Mouse (Mus musculus) testis, adult 2 months (tissue): ENCODE data around the gene Pelo. TPM values are rescaled to one million over a fixed set of nuclear protein-coding genes. Genes with fewer than 3 reads are reported as not detected.
A peak's percentile ranks its signal among the peaks of the same experiment; 100 is the strongest.

Experiments
- H3K27ac ChIP-seq: fragments of 200-500 bp; 2 replicates; pipeline ENCODE4 v1.5.1; 2012; ENCODE audit warnings: low read depth, low read length; ENCODE audit not compliant: control insufficient read depth, insufficient read depth
- H3K27me3 ChIP-seq: fragments of 200-500 bp; 2 replicates; pipeline ENCODE4 v1.6.1; 2012; ENCODE audit warnings: mild to moderate bottlenecking, low read length, moderate library complexity; ENCODE audit not compliant: control insufficient read depth, insufficient read depth
- H3K36me3 ChIP-seq: fragments of 200-500 bp; 2 replicates; pipeline ENCODE4 v1.6.1; 2012; ENCODE audit warnings: mild to moderate bottlenecking, low read length; ENCODE audit not compliant: control insufficient read depth, insufficient read depth
- H3K4me1 ChIP-seq: fragments of 200-500 bp; 2 replicates; pipeline ENCODE4 v1.6.1; 2012; ENCODE audit warnings: low read length; ENCODE audit not compliant: control insufficient read depth, insufficient read depth
- H3K4me3 ChIP-seq: fragments of 200-500 bp; 2 replicates; pipeline ENCODE4 v1.5.1; 2012; ENCODE audit warnings: low read depth, mild to moderate bottlenecking, low read length, moderate library complexity, mixed read lengths; ENCODE audit not compliant: control insufficient read depth
- CTCF ChIP-seq: fragments of 200-500 bp; IDR thresholded peaks from 2 replicates; pipeline ENCODE4 v1.5.1; 2012; ENCODE audit warnings: low read depth, mild to moderate bottlenecking, inconsistent platforms, low read length, moderate library complexity; ENCODE audit not compliant: control insufficient read depth, insufficient read depth, insufficient replicate concordance
- POLR2A ChIP-seq: fragments of 200-500 bp; IDR thresholded peaks from 2 replicates; pipeline ENCODE4 v1.6.1; 2012; ENCODE audit warnings: low read depth, mild to moderate bottlenecking, inconsistent platforms, low read length, moderate library complexity; ENCODE audit not compliant: control insufficient read depth
- polyA plus RNA-seq: library from polyadenylated mRNA; depleted of rRNA; stranded (reverse); fragments of >200 nt; gene quantifications from 2 replicates; pipeline ENCODE4 v1.2.3, GENCODE M21; 2012; rRNA removed

The Pelo gene
- polyA plus RNA-seq, 1 experiment, result 14.9 TPM

DNA sequence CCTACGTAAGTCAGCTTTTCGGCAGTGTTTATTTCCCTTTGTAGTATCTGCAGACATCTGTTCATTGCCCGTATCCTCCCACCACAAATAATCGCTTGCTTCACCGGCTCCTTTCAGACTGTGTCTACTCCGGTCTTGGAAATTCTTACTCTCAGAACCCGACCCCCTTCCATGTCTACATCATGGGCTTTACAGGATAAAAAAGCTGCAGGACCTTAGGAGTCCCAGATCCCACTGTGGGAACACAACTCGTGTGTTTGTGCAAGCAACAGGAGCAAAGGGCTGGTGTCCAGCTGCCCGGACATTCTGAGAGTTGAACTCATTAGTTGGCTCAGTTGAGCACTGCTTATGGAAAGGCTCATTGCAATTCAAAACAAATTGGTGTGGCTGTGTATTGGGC, 35.2 kb downstream of the Pelo start:
- Histone ChIP-seq H3K4me3 (no peak overlapping the region), H3K27ac (no peak overlapping the region)

DNA sequence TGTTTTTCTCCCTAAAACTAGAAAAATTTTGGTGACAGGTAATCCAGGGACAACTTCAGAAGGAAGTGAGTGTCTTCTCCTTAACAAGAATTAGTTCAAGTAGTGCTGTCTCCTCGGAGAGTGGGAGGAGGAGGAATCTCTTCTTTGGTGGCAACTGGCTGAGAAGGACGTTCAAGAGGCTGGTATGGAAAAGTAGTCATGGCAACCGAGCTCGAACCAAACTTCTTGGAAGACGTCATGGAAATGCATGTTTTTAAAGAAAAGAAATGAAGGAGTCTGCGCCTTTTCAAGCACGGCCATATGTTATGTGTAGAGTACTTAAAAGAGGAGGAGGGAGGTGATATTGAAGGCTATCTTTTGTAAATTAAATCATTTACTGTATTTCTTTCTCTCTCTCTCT, 37.4 kb downstream of the Pelo start:
- Histone ChIP-seq H3K4me3 (peak overlapping the region; percentile 66), H3K27me3 (no peaks in the 10 kb centered on the region), H3K27ac (no peak overlapping the region), H3K4me1 (peaks cover 2% of the 10 kb centered on the region; the same call in 1 of the 2 replicates), H3K36me3 (no peaks in the 10 kb centered on the region)
- TF ChIP-seq CTCF, result no peak
- TF ChIP-seq POLR2A, result no peak

More for the DNA sequence above, 35.2 kb downstream of the Pelo start:
- Histone ChIP-seq H3K27me3 (no peaks in the 10 kb centered on the region), H3K4me1 (peaks cover 2% of the 10 kb centered on the region; the same call in 1 of the 2 replicates), H3K36me3 (no peaks in the 10 kb centered on the region)
- TF ChIP-seq POLR2A, result no peak

DNA sequence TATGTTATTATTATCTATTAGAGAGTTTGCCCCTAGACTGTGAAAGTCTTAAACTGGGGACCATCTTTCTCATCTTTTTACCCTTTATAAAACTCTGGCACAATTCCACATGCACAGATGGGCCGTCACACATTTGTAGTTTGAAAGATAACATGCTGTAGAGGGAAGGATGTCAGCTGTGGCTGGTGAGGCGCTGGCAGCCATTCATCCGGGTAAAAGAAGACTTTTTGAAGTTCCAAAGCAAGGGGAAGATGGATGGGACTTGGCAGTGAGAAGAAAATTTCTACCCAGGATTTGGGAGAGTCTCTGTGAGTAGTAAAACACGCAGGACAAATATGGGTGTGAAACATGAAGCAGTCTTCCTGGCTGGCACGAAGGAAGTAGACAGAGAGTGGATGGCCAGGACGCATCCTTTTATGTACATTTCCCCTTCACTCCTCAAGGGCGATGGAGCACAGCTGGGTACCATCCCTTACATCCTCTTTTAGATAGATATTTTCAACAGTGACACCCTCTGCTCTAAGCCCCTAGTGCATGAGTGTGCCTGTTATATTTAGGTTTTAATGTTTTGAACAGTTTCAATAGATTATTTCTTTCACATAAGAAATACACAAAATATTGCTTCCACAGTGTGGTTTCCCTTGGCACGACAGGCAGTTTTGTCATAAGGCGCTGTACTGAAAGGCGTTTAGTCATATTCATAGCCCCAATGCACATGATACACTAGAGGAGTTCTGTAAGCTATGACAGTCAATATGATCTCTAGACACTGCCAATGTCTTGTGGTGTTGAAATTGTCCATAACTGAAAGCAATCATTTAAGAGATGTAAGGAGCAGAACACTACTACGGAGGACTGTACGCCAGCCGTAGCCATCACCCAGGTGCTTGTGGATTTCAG, 39.1 kb downstream of the Pelo start:
- TF ChIP-seq CTCF (no peak), POLR2A (no peak)
- no peaks in the 10 kb centered on the region for H3K36me3 ChIP-seq
- H3K27me3 ChIP-seq, result no peaks in the 10 kb centered on the region
- H3K4me3 ChIP-seq, result peak overlapping the region; percentile 36
- no peak overlapping the region for H3K27ac ChIP-seq
- peaks cover 2% of the 10 kb centered on the region; the same call in 1 of the 2 replicates for H3K4me1 ChIP-seq

DNA sequence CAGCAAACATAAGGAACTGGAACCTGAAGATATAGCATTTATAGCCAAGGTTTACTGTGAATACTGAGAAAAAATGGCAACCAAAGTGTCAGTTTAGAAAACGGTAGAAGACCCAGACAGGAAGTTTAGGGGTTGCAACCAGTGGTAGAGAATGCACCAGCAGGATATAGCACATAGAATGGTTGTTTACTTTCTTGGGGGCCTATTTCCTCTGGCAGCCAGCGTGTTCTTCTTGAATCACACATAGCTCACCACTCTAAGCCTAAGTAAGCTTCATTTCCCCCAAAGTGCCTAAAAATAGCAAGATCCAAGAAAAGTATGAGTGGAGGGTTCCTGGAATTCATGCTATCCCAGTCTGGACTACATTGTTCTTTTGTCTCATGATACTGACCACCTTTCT, 47.3 kb downstream of the Pelo start:
- no peak overlapping the region for H3K4me3 ChIP-seq
- H3K4me1 ChIP-seq, result no peaks in the 10 kb centered on the region
- no peak for TF ChIP-seq POLR2A
- no peak for TF ChIP-seq CTCF
- H3K27ac ChIP-seq, result no peak overlapping the region
- H3K36me3 ChIP-seq, result no peaks in the 10 kb centered on the region
- H3K27me3 ChIP-seq, result no peaks in the 10 kb centered on the region

Other genes starting within 250 kb of the Pelo start
- 0.47 and 0.55 TPM in 2 replicates for gene Itga2, start 158.1 kb downstream of the Pelo start, polyA plus RNA-seq
- 0.38 TPM in 1 of 2 replicates, not detected in the other for gene Gm49395, start 11.7 kb upstream of the Pelo start, polyA plus RNA-seq
- gene Itga1, start 11.8 kb upstream of the Pelo start, polyA plus RNA-seq, result 8.4 and 8.6 TPM in 2 replicates